Comparison of ENCODE assay signal across 22 mouse cellular contexts in the genomic region with DNA sequence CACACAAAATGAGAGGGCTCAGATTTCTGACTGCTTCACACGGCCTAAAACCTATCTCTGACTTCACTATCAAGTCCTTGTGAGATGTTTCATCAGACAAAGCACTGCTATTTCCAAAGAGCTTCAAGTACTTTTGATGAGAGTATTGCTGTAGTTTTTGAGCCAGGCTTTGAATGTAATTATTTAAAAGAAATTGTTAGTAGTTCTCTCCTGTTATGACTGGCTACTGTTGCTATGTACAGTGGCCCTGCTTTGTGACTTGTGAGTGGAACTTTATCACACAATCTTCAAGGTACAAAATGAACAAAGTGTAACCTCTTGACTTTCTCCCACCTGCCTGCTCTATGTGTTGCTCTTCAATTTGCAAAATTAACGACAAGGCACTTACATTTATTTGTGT. TPM values are rescaled to one million over a fixed set of nuclear protein-coding genes. Genes with fewer than 3 reads are reported as not detected.
A peak's percentile ranks its signal among the peaks of the same experiment; 100 is the strongest.
DNase-seq lines count a peak whose midpoint lies in the region; ATAC-seq and TF ChIP-seq lines count a peak whose summit lies in the region.
"Had no signal": no experiment of that assay in that cellular context is flagged by ENCODE, and none has a peak within 500 bp of the region (broad histone marks: within the 10 kb centered on the region; RNA-seq: fewer than 3 reads in every experiment).

No protein-coding gene starts in this region.

- no peak for ATAC-seq in kidney, embryonic 15.5 days (replicated peaks; ENCODE audit: low FRiP score)
- no peak for ATAC-seq in limb, embryonic 11.5 days (ENCODE audit: insufficient number of reproducible peaks, low FRiP score, low TSS enrichment, low read depth)
- peak; percentile 63 for ATAC-seq in lung, postnatal 0 days
- ATAC-seq: activated CD4-positive, CD25-positive, alpha-beta regulatory T cell, adult 4 months; CD4-positive, CD25-positive, alpha-beta regulatory T cell, adult 4 months; Patski had no signal

- TF ChIP-seq CTCF in lung, postnatal 0 days (IDR thresholded peaks at IDR 0.05): no peak

- no peak for DNase-seq in kidney, adult 11 months
- peak; percentile 6 for DNase-seq in limb, embryonic 11.5 days (ENCODE audit: low spot score)
- no peak for DNase-seq in limb, embryonic 10.5 days (ENCODE audit: low spot score)
- peak; percentile 63 for DNase-seq in lung, postnatal 0 days (ENCODE audit: low spot score)
- DNase-seq in lung, postnatal 10 days: no peak
- DNase-seq: adrenal gland, adult 2 months; adrenal gland, adult 8-10 months; adrenal gland, postnatal 10 days; adrenal gland, postnatal 14 days; adrenal gland, postnatal 25 days; adrenal gland, postnatal 36 days; B cell, adult 2 months; cerebellum, adult 11 months; cerebellum, adult 11-12 months; cerebellum, adult 18-20 months had no signal

- no peak overlapping the region for H3K4me3 ChIP-seq in kidney, embryonic 15.5 days (replicated peaks)
- H3K4me3 ChIP-seq in limb, embryonic 11.5 days (ENCODE audit: low read depth, low read length): no peak overlapping the region
- no peak overlapping the region for H3K4me3 ChIP-seq in limb, embryonic 10.5 days
- no peak overlapping the region for H3K4me3 ChIP-seq in lung, postnatal 0 days (ENCODE audit: low read depth, low read length)

- peaks cover 16% of the 10 kb centered on the region for H3K4me1 ChIP-seq in kidney, embryonic 15.5 days
- no peaks in the 10 kb centered on the region for H3K4me1 ChIP-seq in limb, embryonic 11.5 days (ENCODE audit: control insufficient read depth, insufficient read depth, low read length)
- 0 out of 2 replicates have a peak, but pooled peaks cover 2% of the 10 kb centered on the region for H3K4me1 ChIP-seq in limb, embryonic 10.5 days
- H3K4me1 ChIP-seq in lung, postnatal 0 days (ENCODE audit: insufficient read depth, low read depth, low read length): peaks cover 11% of the 10 kb centered on the region; the same call in 1 of the 2 replicates

- TF ChIP-seq EP300 in lung, postnatal 0 days (IDR thresholded peaks at IDR 0.05): no peak

- no peak overlapping the region for H3K4me2 ChIP-seq in kidney, embryonic 15.5 days
- H3K4me2 ChIP-seq in limb, embryonic 11.5 days (ENCODE audit: low read depth, severe bottlenecking): no peak overlapping the region
- H3K4me2 ChIP-seq in lung, postnatal 0 days (replicated peaks; ENCODE audit: low read depth, low read length): no peak overlapping the region

- WGBS in kidney, embryonic 15.5 days: 60% methylated on average over 2 of the region's 2 CpGs
- WGBS in limb, embryonic 11.5 days: 70% methylated on average over 2 of the region's 2 CpGs
- 70% methylated on average over 2 of the region's 2 CpGs for WGBS in limb, embryonic 10.5 days
- 44% methylated on average over 2 of the region's 2 CpGs for WGBS in lung, postnatal 0 days

- H3K36me3 ChIP-seq in kidney, embryonic 15.5 days: no peaks in the 10 kb centered on the region
- H3K36me3 ChIP-seq in limb, embryonic 11.5 days (ENCODE audit: control insufficient read depth, insufficient read depth, low read length): no peaks in the 10 kb centered on the region
- H3K36me3 ChIP-seq in limb, embryonic 10.5 days: no peaks in the 10 kb centered on the region
- H3K36me3 ChIP-seq in lung, postnatal 0 days (ENCODE audit: insufficient read depth, low read length): no peaks in the 10 kb centered on the region
- H3K36me3 ChIP-seq: G1E had no signal

- no peak overlapping the region for H3K9ac ChIP-seq in kidney, embryonic 15.5 days
- H3K9ac ChIP-seq in limb, embryonic 11.5 days (ENCODE audit: low read length): no peak overlapping the region
- no peak overlapping the region for H3K9ac ChIP-seq in lung, postnatal 0 days (replicated peaks; ENCODE audit: low read depth)

- no peaks in the 10 kb centered on the region for H3K9me3 ChIP-seq in kidney, embryonic 15.5 days (replicated peaks)
- no peaks in the 10 kb centered on the region for H3K9me3 ChIP-seq in limb, embryonic 11.5 days (ENCODE audit: control insufficient read depth, low read length)
- no peaks in the 10 kb centered on the region for H3K9me3 ChIP-seq in limb, embryonic 10.5 days (replicated peaks)
- no peaks in the 10 kb centered on the region for H3K9me3 ChIP-seq in lung, postnatal 0 days (ENCODE audit: low read length)
- H3K9me3 ChIP-seq: G1E had no signal

- H3K27ac ChIP-seq in kidney, embryonic 15.5 days: 0 out of 2 replicates have a peak overlapping the region, but pooled peaks have one; percentile 77
- H3K27ac ChIP-seq in limb, embryonic 11.5 days (replicated peaks; ENCODE audit: low read depth, low read length): no peak overlapping the region
- no peak overlapping the region for H3K27ac ChIP-seq in limb, embryonic 10.5 days
- no peak overlapping the region for H3K27ac ChIP-seq in lung, postnatal 0 days (ENCODE audit: low read length)

- H3K27me3 ChIP-seq in kidney, embryonic 15.5 days: no peaks in the 10 kb centered on the region
- H3K27me3 ChIP-seq in limb, embryonic 11.5 days (ENCODE audit: control insufficient read depth, insufficient read depth, low read length): no peaks in the 10 kb centered on the region
- H3K27me3 ChIP-seq in limb, embryonic 10.5 days (ENCODE audit: low read depth, poor library complexity, severe bottlenecking): no peaks in the 10 kb centered on the region
- H3K27me3 ChIP-seq in lung, postnatal 0 days (replicated peaks; ENCODE audit: insufficient read depth, low read length): no peaks in the 10 kb centered on the region
- H3K27me3 ChIP-seq: CH12.LX had no signal

RNA-seq across cellular contexts. Expression of gene Tcf21, which starts 57.1 kb away (rescaled TPM):
- 325 and 329 TPM in 2 replicates for polyA plus RNA-seq in kidney, embryonic 15.5 days (2015; fragmentation: Nextera tagmentation; extraction: Ambion mirVana)
- polyA plus RNA-seq in limb, embryonic 11.5 days (2014; fragmentation: Nextera tagmentation; extraction: Ambion mirVana): 0.54 TPM in 1 of 2 replicates, not detected in the other
- polyA plus RNA-seq in limb, embryonic 10.5 days (2016; fragmentation: Nextera tagmentation; extraction: Ambion mirVana): 0.71 and 2.7 TPM in 2 replicates
- 697 and 750 TPM in 2 replicates for polyA plus RNA-seq in lung, postnatal 0 days (2015; fragmentation: Nextera tagmentation; extraction: Ambion mirVana)
- polyA plus RNA-seq: activated CD4-positive, CD25-positive, alpha-beta regulatory T cell, adult 4 months; C2C12; G1E; Patski had no signal

Comparison
In these comparisons a context has a peak if more than half of its experiments do, and no peak if none do; other contexts are left out.
1. DNase-seq: peak in limb, embryonic 11.5 days (single experiment) and lung, postnatal 0 days (single experiment); none in kidney, adult 11 months (single experiment), limb, embryonic 10.5 days (single experiment) and lung, postnatal 10 days (single experiment).
2. RNA of gene Tcf21, which starts 57.1 kb away (polyA plus RNA-seq): 697 to 750 TPM in lung, postnatal 0 days and 325 to 329 TPM in kidney, embryonic 15.5 days; 0.71 to 2.7 TPM in limb, embryonic 10.5 days and 0.54 TPM in limb, embryonic 11.5 days; every median in the first group is over 10 times any median in the second.